Mouse (Mus musculus) liver, postnatal 0 days (tissue): ENCODE measurements at regions not wholly inside any gene's neighbourhood (a gene's known extent, or its start where the extent isn't known, plus 50 kb on each side); places are given as distances from the start of the nearest gene placed in this dataset.
A peak's percentile ranks its signal among the peaks of the same experiment; 100 is the strongest.

Experiments used
- ATAC-seq: fragments of 200-750 bp; cut with Nextera tagmentation; 2 replicates; pipeline ENCODE4 v1.8.0; 2017; ENCODE audit warnings: mild to moderate bottlenecking, moderate library complexity
- DNase-seq: peaks from one replicate; pipeline ENCODE4 v3.0.0-alpha.2; 2016
- H3K27ac ChIP-seq: fragments of 300-500 bp; sonication (generic); 2 replicates; pipeline ENCODE4 v1.5.1; 2014; ENCODE audit warnings: antibody characterized with exemption, moderate library complexity, mild to moderate bottlenecking, low read depth
- H3K27me3 ChIP-seq: fragments of 300-500 bp; sonication (generic); 2 replicates; pipeline ENCODE4 v1.6.1; 2014; ENCODE audit warnings: low read length, control low read depth, mixed read lengths; ENCODE audit not compliant: insufficient read depth
- H3K36me3 ChIP-seq: fragments of 300-500 bp; sonication (generic); replicated peaks from 2 replicates; pipeline ENCODE4 v1.6.1; 2014; ENCODE audit warnings: mild to moderate bottlenecking, control low read depth, low read length, moderate library complexity, mixed read lengths; ENCODE audit not compliant: insufficient read depth
- H3K4me1 ChIP-seq: fragments of 300-500 bp; sonication (generic); 2 replicates; pipeline ENCODE4 v1.6.1; 2014; ENCODE audit warnings: antibody characterized with exemption, mild to moderate bottlenecking, control low read depth; ENCODE audit not compliant: insufficient read depth
- H3K4me2 ChIP-seq: fragments of 300-500 bp; sonication (generic); 2 replicates; pipeline ENCODE4 v1.6.1; 2014; ENCODE audit warnings: low read depth, mild to moderate bottlenecking, low read length, moderate library complexity, mixed read lengths
- H3K4me3 ChIP-seq: fragments of 300-500 bp; sonication (generic); 2 replicates; pipeline ENCODE4 v1.5.1; 2014; ENCODE audit warnings: low read depth, low read length
- H3K9ac ChIP-seq: fragments of 300-500 bp; sonication (generic); replicated peaks from 2 replicates; pipeline ENCODE4 v1.6.1; 2014; ENCODE audit warnings: mild to moderate bottlenecking, moderate library complexity
- H3K9me3 ChIP-seq: fragments of 300-500 bp; sonication (generic); 2 replicates; pipeline ENCODE4 v1.6.1; 2016; ENCODE audit warnings: mild to moderate bottlenecking, control low read depth, low read length, mixed read lengths
- CTCF ChIP-seq: sonication (generic); IDR thresholded peaks from 2 replicates; pipeline ENCODE4 v1.5.1; 2016; ENCODE audit warnings: antibody characterized with exemption, low read depth
- EP300 ChIP-seq: IDR thresholded peaks from 2 replicates; pipeline ENCODE4 v1.6.1; 2016; ENCODE audit warnings: antibody characterized with exemption, low read depth, mild to moderate bottlenecking
- WGBS: fragments of 180-500 bp; shearing (Covaris S2); extraction: QIAGEN DNeasy Blood & Tissue Kit; methylation state at CpG from one replicate; pipeline ENCODE4 v1.1.7; 2014; ENCODE audit not compliant: insufficient replicate concordance; 5-methylcytosine and 5-hydroxymethylcytosine counted together

DNA sequence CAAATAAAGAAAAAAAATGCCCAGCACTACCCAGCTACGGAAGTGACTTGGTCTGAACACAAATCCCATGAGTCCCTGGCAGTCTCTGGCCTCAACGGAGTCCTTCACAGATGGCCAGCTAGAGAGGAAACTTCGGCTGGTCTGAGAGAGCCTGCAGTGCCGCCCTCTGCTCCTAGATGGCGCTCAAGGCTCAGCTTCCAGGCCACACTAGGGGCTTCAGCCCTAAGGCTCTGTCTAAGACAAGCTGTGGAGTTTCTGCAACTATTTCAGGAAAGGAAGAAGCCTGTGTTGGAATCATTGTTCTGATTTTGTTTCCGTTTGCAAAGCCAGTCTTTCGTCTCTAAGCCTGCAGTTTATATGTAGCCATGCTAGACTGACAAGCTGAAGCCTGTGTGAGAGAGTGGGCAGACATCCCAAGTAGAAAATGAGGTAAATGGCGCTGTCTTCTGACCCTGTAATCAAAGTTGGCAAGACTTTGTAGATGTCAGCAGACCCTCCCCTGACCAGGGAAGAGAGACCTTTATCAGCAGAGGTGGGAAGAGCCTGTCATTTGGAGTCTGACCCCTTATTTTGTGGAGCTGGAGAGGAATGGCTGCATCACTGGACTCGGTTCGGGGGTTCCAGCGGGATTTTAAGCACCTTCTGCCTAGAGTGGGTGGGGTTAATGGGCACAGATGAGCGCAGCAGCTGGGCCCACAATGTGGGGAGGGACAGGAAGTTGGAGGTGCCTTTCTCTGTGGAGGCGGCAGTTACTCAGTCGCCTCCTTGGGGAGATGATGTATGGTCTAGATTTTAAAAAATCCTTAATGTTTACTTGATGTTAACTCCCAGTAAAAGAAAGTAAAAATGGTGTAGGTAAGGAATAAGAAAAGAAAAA lies 197.5 kb downstream of the Nucb2 start:
- peak; percentile 75 for DNase-seq
- no peak for TF ChIP-seq EP300
- peak; percentile 84 for TF ChIP-seq CTCF
- Histone ChIP-seq H3K4me2 (no peak overlapping the region), H3K27me3 (no peaks in the 10 kb centered on the region), H3K4me1 (no peaks in the 10 kb centered on the region), H3K9me3 (peaks cover 2% of the 10 kb centered on the region; the same call in 1 of the 2 replicates), H3K36me3 (no peaks in the 10 kb centered on the region), H3K4me3 (no peak overlapping the region), H3K27ac (no peak overlapping the region), H3K9ac (no peak overlapping the region)
- WGBS = 36% methylated on average over 14 of the region's 14 CpGs
- ATAC-seq = no peak

GRCm38 (mm10) chr7:116702596-116702995 lies 198.4 kb downstream of the Nucb2 start:
- H3K9ac ChIP-seq = no peak overlapping the region
- no peaks in the 10 kb centered on the region for H3K36me3 ChIP-seq
- H3K4me2 ChIP-seq = no peak overlapping the region
- DNase-seq (no peak), ATAC-seq (no peak)
- H3K9me3 ChIP-seq = peaks cover 2% of the 10 kb centered on the region; the same call in 1 of the 2 replicates
- no peak overlapping the region for H3K27ac ChIP-seq
- H3K4me3 ChIP-seq = no peak overlapping the region
- WGBS = 66% methylated on average over 2 of the region's 2 CpGs
- no peak for TF ChIP-seq EP300
- TF ChIP-seq CTCF = no peak
- H3K4me1 ChIP-seq = no peaks in the 10 kb centered on the region
- H3K27me3 ChIP-seq = no peaks in the 10 kb centered on the region

- Histone ChIP-seq H3K36me3 (no peaks in the 10 kb centered on the region), H3K4me1 (no peaks in the 10 kb centered on the region), H3K9me3 (no peaks in the 10 kb centered on the region), H3K27ac (no peak overlapping the region), H3K4me2 (no peak overlapping the region), H3K27me3 (no peaks in the 10 kb centered on the region), H3K4me3 (no peak overlapping the region), H3K9ac (no peak overlapping the region)
- TF ChIP-seq EP300 (no peak), CTCF (no peak)
- ATAC-seq (no peak), DNase-seq (no peak)
- WGBS = 72% methylated on average over 2 of the region's 2 CpGs
These were observed 207.4 kb downstream of the Nucb2 start for GRCm38 (mm10) chr7:116711541-116711940.

GRCm38 (mm10) chr7:116713200-116713599 lies 209.0 kb downstream of the Nucb2 start:
- Histone ChIP-seq H3K27me3 (no peaks in the 10 kb centered on the region), H3K27ac (no peak overlapping the region), H3K9me3 (no peaks in the 10 kb centered on the region), H3K4me3 (no peak overlapping the region), H3K4me2 (no peak overlapping the region), H3K4me1 (no peaks in the 10 kb centered on the region), H3K36me3 (no peaks in the 10 kb centered on the region), H3K9ac (no peak overlapping the region)
- 72% methylated on average over 8 of the region's 8 CpGs for WGBS
- ATAC-seq (no peak), DNase-seq (no peak)
- TF ChIP-seq CTCF (no peak), EP300 (no peak)

GRCm38 (mm10) chr7:116715234-116716046 lies 211.3 kb downstream of the Nucb2 start:
- DNase-seq (no peak), ATAC-seq (no peak)
- Histone ChIP-seq H3K27ac (no peak overlapping the region), H3K36me3 (no peaks in the 10 kb centered on the region), H3K27me3 (no peaks in the 10 kb centered on the region), H3K4me3 (no peak overlapping the region), H3K4me1 (no peaks in the 10 kb centered on the region), H3K9ac (no peak overlapping the region), H3K9me3 (no peaks in the 10 kb centered on the region), H3K4me2 (no peak overlapping the region)
- WGBS = 43% methylated on average over 10 of the region's 10 CpGs
- no peak for TF ChIP-seq EP300
- no peak for TF ChIP-seq CTCF

DNA sequence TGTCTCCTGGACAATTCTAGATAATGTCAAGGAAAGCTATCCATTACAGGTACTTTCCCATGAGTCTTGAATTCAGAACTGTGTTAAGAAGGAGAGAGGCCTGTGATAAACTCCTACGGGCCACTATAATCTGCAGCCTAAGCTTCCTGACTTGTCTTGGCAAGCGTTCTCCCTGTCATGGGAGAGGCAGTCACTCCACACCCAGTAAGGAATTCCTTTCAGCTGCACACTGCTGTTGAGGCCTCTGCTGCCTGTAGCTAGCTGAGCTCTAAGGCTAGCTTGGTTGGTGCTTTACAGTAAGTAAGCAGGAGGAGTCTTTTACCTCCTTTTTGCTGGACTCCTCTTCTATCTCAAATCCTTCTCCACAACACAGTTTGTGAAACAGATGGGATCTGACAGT lies 224.2 kb downstream of the Nucb2 start:
- Histone ChIP-seq H3K9ac (no peak overlapping the region), H3K9me3 (no peaks in the 10 kb centered on the region), H3K27me3 (no peaks in the 10 kb centered on the region), H3K4me3 (no peak overlapping the region), H3K27ac (no peak overlapping the region), H3K4me1 (no peaks in the 10 kb centered on the region), H3K4me2 (no peak overlapping the region), H3K36me3 (no peaks in the 10 kb centered on the region)
- TF ChIP-seq CTCF (no peak), EP300 (no peak)
- 61% methylated on average over 2 of the region's 2 CpGs for WGBS
- no peak for DNase-seq
- no peak for ATAC-seq
